ENCODE assay signal across 13 mouse cellular contexts in the genomic region with DNA sequence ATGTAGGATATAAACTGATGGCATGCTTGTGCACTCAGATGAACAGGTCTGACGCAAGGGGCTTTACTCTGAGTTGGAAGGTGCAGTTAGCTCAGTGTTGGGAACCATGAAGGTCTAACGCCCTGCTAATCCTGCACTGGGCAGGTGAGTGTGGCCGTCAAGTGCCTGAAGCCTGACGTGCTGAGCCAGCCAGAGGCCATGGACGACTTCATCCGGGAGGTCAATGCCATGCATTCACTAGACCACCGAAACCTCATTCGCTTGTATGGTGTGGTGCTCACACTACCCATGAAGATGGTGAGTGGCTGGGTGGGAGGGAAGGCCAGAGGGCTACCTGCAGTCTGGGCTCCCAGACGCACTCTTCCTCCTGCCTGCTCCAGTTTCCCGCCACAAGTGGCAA.
"Had no signal": no experiment of that assay in that cellular context is flagged by ENCODE, and none has a peak within 500 bp of the region (broad histone marks: within the 10 kb centered on the region; RNA-seq: fewer than 3 reads in every experiment).

No protein-coding gene starts in this region.

- DNase-seq: lung, adult 2 months; lung, postnatal 14 days; lung, postnatal 36 days; right cerebral cortex, postnatal 14 days had no signal

- H3K9ac ChIP-seq: lung, embryonic 15.5 days; midbrain, embryonic 13.5 days; midbrain, embryonic 15.5 days; neural tube, embryonic 12.5 days; stomach, embryonic 15.5 days had no signal

- H3K4me2 ChIP-seq: lung, embryonic 15.5 days; midbrain, embryonic 11.5 days; midbrain, embryonic 13.5 days; midbrain, embryonic 15.5 days; neural tube, embryonic 12.5 days; stomach, embryonic 15.5 days had no signal

- H3K4me3 ChIP-seq: lung, embryonic 15.5 days; megakaryocyte, embryonic 14.5 days; midbrain, embryonic 13.5 days; midbrain, embryonic 15.5 days; neural tube, embryonic 12.5 days; stomach, embryonic 15.5 days had no signal

- ATAC-seq: lung, postnatal 0 days; midbrain, embryonic 13.5 days; midbrain, embryonic 15.5 days had no signal

- H3K9me3 ChIP-seq: lung, embryonic 15.5 days; megakaryocyte, embryonic 14.5 days; midbrain, embryonic 13.5 days; midbrain, embryonic 15.5 days; neural tube, embryonic 12.5 days; stomach, embryonic 15.5 days had no signal

- H3K27ac ChIP-seq: lung, embryonic 15.5 days; macrophage; midbrain, embryonic 13.5 days; midbrain, embryonic 15.5 days; neural tube, embryonic 12.5 days; stomach, embryonic 15.5 days had no signal

- H3K27me3 ChIP-seq: lung, embryonic 15.5 days; megakaryocyte, embryonic 14.5 days; midbrain, embryonic 13.5 days; midbrain, embryonic 15.5 days; neural tube, embryonic 12.5 days; stomach, embryonic 15.5 days had no signal
